Mouse (Mus musculus) embryonic facial prominence, embryonic 14.5 days (tissue): Measurements from ENCODE around the gene Maml3. TPM values are rescaled to one million over a fixed set of nuclear protein-coding genes. Genes with fewer than 3 reads are reported as not detected.
A peak's percentile ranks its signal among the peaks of the same experiment; 100 is the strongest.

ENCODE experiments used
- ATAC-seq: fragments of 200-750 bp; cut with Nextera tagmentation; 2 replicates; pipeline ENCODE4 v1.8.0; 2017; ENCODE audit warnings: low read depth, moderate number of reproducible peaks, moderate TSS enrichment
- DNase-seq: peaks from one replicate; pipeline ENCODE4 v3.0.0-alpha.2; 2015; ENCODE audit warnings: low spot score
- H3K27ac ChIP-seq: fragments of 300-500 bp; sonication (generic); replicated peaks from 2 replicates; pipeline ENCODE4 v1.5.1; 2014; ENCODE audit warnings: low read depth, mild to moderate bottlenecking, low read length, moderate library complexity
- H3K27me3 ChIP-seq: fragments of 300-500 bp; sonication (generic); replicated peaks from 2 replicates; pipeline ENCODE4 v1.6.1; 2014; ENCODE audit warnings: low read length; ENCODE audit not compliant: control insufficient read depth, insufficient read depth
- H3K36me3 ChIP-seq: fragments of 300-500 bp; sonication (generic); 2 replicates; pipeline ENCODE4 v1.6.1; 2014; ENCODE audit warnings: low read length, mixed read lengths; ENCODE audit not compliant: control insufficient read depth, insufficient read depth
- H3K4me1 ChIP-seq: fragments of 300-500 bp; sonication (generic); 2 replicates; pipeline ENCODE4 v1.6.1; 2014; ENCODE audit warnings: antibody characterized with exemption, low read length; ENCODE audit not compliant: control insufficient read depth, insufficient read depth
- H3K4me2 ChIP-seq: fragments of 300-500 bp; sonication (generic); 2 replicates; pipeline ENCODE4 v1.6.1; 2014; ENCODE audit warnings: low read depth, mild to moderate bottlenecking, low read length, moderate library complexity, mixed read lengths
- H3K4me3 ChIP-seq: fragments of 300-500 bp; sonication (generic); 2 replicates; pipeline ENCODE4 v1.5.1; 2014; ENCODE audit warnings: low read depth, mild to moderate bottlenecking, low read length
- H3K9ac ChIP-seq: fragments of 300-500 bp; sonication (generic); 2 replicates; pipeline ENCODE4 v1.6.1; 2014; ENCODE audit warnings: low read depth, mild to moderate bottlenecking, low read length, moderate library complexity, mixed read lengths
- H3K9me3 ChIP-seq: fragments of 300-500 bp; sonication (generic); 2 replicates; pipeline ENCODE4 v1.6.1; 2016; ENCODE audit warnings: low read length; ENCODE audit not compliant: control insufficient read depth
- WGBS: fragments of 180-500 bp; shearing (Covaris S2); extraction: QIAGEN DNeasy Blood & Tissue Kit; methylation state at CpG from one replicate; pipeline ENCODE4 v1.1.7; 2014; 5-methylcytosine and 5-hydroxymethylcytosine counted together
- polyA plus RNA-seq: library from polyadenylated mRNA; unstranded; fragments of >200 nt; fragmentation: Nextera tagmentation; extraction: Ambion mirVana; gene quantifications from 2 replicates; pipeline ENCODE4 v1.2.1, GENCODE M21; 2014

Gene Maml3
- polyA plus RNA-seq, 1 experiment from 2014 or later, result 4.8 TPM

DNA sequence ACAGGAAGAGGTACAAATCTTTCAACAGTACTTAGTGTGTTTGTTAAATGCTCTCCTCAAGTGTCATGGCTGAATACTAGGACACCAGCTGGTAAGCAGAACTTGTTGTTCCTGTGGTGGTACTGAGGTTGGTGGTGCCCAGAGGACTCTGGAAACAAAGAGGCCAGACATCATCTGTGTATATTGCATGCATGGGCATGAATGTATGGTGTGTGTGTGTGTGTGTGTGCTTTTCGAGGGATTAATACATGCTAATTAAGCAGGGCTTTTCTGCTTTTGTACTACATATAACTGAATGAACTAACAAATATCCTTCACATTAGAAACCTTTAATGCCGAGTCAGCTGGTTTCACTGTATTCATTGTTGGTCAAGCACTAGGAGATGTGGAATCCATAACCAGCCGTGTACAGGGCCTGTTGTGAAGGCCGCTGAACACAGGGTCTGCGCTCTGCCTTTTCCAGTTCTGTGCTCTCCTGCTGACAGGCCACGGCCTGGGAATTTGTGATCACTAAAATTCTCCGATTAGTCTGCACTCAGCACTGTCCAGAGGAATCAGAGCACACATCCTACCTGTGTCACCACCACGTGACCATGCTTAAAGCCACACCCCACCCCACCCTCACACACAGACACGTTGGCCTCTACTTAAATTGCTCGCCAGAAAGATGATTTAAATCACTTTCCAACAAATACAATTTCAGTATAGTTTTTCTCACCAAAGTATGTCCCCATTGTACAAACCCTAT, 197.6 kb downstream of the Maml3 start:
- H3K27ac ChIP-seq, result 0 out of 2 replicates have a peak overlapping the region, but pooled peaks have one; percentile 19
- no peak overlapping the region for H3K4me3 ChIP-seq
- peaks cover 15% of the 10 kb centered on the region for H3K4me1 ChIP-seq
- no peak overlapping the region for H3K4me2 ChIP-seq
- H3K27me3 ChIP-seq, result no peaks in the 10 kb centered on the region
- no peak overlapping the region for H3K9ac ChIP-seq
- no peak for DNase-seq
- ATAC-seq, result no peak
- H3K36me3 ChIP-seq, result no peaks in the 10 kb centered on the region
- WGBS, result 50% methylated on average over 10 of the region's 10 CpGs
- H3K9me3 ChIP-seq, result no peaks in the 10 kb centered on the region

DNA sequence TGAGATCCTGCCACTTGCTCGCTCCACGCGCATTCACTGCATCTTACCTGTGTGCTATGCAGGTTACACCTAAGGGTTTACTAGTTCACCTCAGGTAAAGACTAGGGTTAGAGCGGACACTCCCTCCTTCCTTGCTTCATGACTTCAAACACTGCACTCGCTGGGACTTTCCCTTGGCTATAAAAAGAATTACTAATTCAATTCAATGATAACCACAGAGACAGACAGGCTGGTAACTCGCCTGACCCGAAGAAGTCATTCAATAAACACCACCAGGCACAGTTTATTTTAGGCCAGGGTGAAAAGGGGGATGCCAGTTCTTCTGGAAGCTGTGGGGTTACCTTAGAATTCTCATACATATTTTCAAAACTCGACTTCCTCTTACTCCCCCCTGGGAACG, 199.0 kb downstream of the Maml3 start:
- Histone ChIP-seq H3K9me3 (no peaks in the 10 kb centered on the region), H3K4me2 (no peak overlapping the region), H3K4me1 (peaks cover 15% of the 10 kb centered on the region), H3K4me3 (no peak overlapping the region), H3K9ac (no peak overlapping the region), H3K27me3 (no peaks in the 10 kb centered on the region), H3K27ac (no peak overlapping the region), H3K36me3 (no peaks in the 10 kb centered on the region)
- WGBS, result 64% methylated on average over 9 of the region's 9 CpGs
- ATAC-seq (no peak), DNase-seq (no peak)

DNA sequence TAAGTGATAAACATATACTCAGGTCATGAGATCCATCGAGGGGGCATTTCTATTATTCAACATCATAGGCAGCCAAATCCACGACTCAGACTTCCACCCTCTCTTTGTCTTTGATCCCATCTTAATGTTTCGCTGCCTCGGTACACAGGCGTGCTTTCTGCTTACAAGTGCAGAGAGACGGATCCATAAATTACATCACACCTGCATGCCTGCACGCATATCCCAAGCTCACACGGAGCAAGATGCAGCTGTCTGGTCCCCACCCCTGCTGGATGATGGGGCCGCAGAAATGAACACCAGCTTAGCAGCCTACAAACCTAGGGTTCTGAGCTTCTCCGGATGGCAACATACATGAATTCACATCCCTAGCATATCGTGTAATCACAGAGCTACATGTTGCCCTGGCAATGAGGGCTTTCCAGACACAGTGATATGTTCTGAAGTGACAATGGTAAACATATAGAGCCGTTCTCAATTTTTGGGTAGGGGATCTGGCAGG, 200.5 kb downstream of the Maml3 start:
- 65% methylated on average over 12 of the region's 12 CpGs for WGBS
- Histone ChIP-seq H3K9ac (no peak overlapping the region), H3K27ac (no peak overlapping the region), H3K4me3 (no peak overlapping the region), H3K4me1 (peaks cover 15% of the 10 kb centered on the region), H3K9me3 (no peaks in the 10 kb centered on the region), H3K36me3 (no peaks in the 10 kb centered on the region), H3K4me2 (no peak overlapping the region), H3K27me3 (no peaks in the 10 kb centered on the region)
- ATAC-seq (no peak), DNase-seq (no peak)

DNA sequence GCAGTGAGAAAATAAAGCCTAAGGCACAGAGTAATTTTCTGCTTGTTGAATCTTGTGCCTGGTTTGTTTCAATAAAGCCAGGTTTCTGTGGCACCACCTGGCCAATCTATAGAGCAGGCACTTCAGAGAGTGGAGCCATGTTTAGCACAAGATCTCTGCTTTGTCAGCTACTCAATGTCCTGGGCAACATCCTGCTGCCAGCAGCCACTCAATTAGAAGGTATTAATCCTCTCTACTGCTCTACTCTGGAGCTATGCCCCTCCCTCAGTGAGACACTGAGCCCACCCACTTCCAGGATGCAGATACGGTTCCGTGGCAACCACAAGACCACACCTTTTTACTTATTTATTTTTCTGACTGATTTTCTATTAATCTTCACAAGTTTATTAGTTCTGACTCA, 203.7 kb downstream of the Maml3 start:
- 37% methylated on average over 2 of the region's 2 CpGs for WGBS
- Histone ChIP-seq H3K4me2 (no peak overlapping the region), H3K27ac (no peak overlapping the region), H3K9ac (no peak overlapping the region), H3K36me3 (no peaks in the 10 kb centered on the region), H3K9me3 (no peaks in the 10 kb centered on the region), H3K4me1 (no peaks in the 10 kb centered on the region; the same call in 1 of the 2 replicates), H3K27me3 (no peaks in the 10 kb centered on the region), H3K4me3 (no peak overlapping the region)
- ATAC-seq, result peak; percentile 48; the same call in 1 of the 2 replicates
- no peak for DNase-seq

DNA sequence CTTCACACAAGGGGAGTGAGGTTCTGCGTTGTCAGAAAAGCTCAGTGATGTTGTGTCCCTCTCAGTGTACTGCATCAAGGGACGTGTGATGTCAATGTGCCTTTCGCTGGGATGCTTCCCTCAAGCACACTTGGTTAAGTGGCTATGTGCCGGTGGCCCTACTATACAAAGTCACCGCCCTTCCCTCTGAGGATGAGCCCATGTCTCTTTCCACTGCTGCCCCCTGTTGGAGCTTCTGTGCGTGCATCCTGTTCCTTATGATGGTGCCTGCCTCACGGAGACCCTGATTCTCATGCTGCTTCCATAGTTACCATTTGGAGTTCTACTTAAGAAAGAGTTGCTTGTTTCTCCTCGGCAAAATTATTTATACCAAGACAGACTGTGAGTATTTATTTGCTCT, 210.4 kb downstream of the Maml3 start:
- WGBS, result 72% methylated on average over 8 of the region's 8 CpGs
- H3K27me3 ChIP-seq, result no peaks in the 10 kb centered on the region
- ATAC-seq (no peak), DNase-seq (no peak)
- no peak overlapping the region for H3K4me3 ChIP-seq
- no peak overlapping the region for H3K27ac ChIP-seq
- H3K4me1 ChIP-seq, result peaks cover 5% of the 10 kb centered on the region; the same call in 1 of the 2 replicates
- no peak overlapping the region for H3K9ac ChIP-seq
- H3K9me3 ChIP-seq, result peaks cover 8% of the 10 kb centered on the region; the same call in 1 of the 2 replicates
- no peaks in the 10 kb centered on the region for H3K36me3 ChIP-seq
- H3K4me2 ChIP-seq, result no peak overlapping the region

DNA sequence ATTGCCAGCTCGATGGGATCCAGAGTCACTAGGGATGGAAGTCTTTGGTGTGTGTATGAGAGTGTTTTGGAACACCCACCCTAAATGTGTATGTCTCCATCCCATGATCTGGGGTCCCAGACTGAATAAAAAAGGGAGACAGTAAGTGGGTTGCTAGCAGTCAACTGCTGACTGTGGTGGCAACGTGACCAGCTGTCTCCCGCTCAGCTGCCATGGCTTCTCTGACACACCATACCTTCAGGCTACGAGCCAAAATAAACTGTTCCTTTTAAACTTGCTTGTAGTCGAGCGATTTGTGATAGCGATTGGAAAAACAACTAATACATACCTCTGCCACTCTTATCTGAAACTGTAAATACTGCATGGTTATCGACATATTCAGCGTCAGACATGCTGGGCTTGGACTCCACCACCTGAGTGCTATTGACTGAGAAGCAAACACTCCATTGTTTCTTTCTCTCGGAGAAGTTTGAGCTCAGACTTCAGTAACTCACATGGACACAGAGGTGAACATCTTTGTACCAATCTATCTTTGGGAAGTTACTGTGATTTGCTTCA, 213.2 kb downstream of the Maml3 start:
- 77% methylated on average over 10 of the region's 10 CpGs for WGBS
- Histone ChIP-seq H3K4me2 (no peak overlapping the region), H3K4me1 (peaks cover 20% of the 10 kb centered on the region), H3K27ac (no peak overlapping the region), H3K9ac (no peak overlapping the region), H3K4me3 (no peak overlapping the region), H3K9me3 (peaks cover 8% of the 10 kb centered on the region; the same call in 1 of the 2 replicates), H3K36me3 (no peaks in the 10 kb centered on the region), H3K27me3 (no peaks in the 10 kb centered on the region)
- ATAC-seq (no peak), DNase-seq (no peak)

DNA sequence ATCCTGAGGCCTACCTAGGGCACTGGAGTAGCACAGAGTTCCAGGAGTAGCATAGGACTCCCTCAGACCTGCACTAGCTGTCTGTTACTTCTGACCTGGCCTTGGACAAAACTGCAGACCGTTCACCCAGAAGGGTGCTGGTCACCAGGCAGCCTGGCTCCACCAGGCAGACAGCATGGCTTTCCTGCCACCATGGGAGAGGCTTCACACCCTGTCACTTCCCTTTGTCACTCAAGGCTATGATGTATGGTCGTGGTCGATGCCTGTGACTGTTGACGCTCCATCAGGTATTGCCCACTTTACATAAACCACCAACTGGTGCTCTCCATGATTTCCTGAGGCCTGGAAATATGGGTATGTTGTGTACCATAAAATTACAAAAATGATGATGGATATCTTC, 214.7 kb downstream of the Maml3 start:
- Histone ChIP-seq H3K4me2 (no peak overlapping the region), H3K4me3 (no peak overlapping the region), H3K9me3 (no peaks in the 10 kb centered on the region), H3K36me3 (no peaks in the 10 kb centered on the region), H3K27ac (no peak overlapping the region), H3K27me3 (no peaks in the 10 kb centered on the region), H3K4me1 (peaks cover 20% of the 10 kb centered on the region), H3K9ac (no peak overlapping the region)
- ATAC-seq (no peak), DNase-seq (no peak)
- 74% methylated on average over 4 of the region's 4 CpGs for WGBS

DNA sequence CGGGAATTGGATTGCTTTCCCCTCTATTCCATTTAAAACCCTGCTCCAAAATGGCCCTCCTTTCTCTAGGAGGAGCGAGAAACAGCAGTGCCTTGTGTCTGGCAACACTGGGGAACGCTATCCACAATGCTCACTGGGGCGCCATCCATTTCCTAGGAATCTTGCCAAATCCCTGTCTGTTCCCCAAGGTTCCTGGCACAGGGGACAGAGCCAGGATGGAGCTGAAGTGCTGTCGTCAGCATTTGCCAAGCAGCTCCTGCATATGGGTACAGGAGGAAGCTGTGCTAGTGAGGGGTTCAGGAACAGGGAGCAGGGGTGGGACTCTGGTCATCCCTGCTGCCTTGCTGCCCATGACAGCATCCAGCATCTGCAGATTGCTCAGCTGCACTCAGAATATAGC, 215.1 kb downstream of the Maml3 start:
- Histone ChIP-seq H3K9ac (no peak overlapping the region), H3K36me3 (no peaks in the 10 kb centered on the region), H3K4me3 (no peak overlapping the region), H3K4me2 (no peak overlapping the region), H3K9me3 (no peaks in the 10 kb centered on the region), H3K4me1 (peaks cover 20% of the 10 kb centered on the region), H3K27me3 (no peaks in the 10 kb centered on the region), H3K27ac (no peak overlapping the region)
- DNase-seq (peak; percentile 76), ATAC-seq (peak; percentile 42; the same call in 1 of the 2 replicates)
- WGBS, result 48% methylated on average over 5 of the region's 5 CpGs
